11 mouse cellular contexts compared by ENCODE assay signal in the genomic region with DNA sequence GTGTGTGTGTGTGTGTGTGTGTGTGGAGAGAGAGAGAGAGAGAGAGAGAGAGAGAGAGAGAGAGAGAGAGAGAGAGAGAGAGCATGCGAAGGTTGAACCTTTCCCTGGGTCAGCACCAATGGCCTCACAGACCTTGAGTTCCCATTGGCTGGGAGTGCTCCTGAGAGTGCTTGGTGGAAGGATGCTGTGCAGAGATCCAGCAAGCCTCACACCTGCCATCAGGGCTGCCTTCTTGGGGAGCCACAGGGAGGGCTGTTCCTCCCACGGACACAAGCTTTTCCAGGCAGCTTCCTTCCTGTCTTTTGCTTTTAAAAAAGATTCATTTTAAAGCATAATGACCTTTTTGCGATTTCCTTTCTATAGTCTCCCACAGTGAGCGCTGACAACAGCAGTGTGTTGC.
DNase-seq lines count a peak whose midpoint lies in the region; ATAC-seq and TF ChIP-seq lines count a peak whose summit lies in the region.
"Had no signal": no experiment of that assay in that cellular context is flagged by ENCODE, and none has a peak within 500 bp of the region (broad histone marks: within the 10 kb centered on the region; RNA-seq: fewer than 3 reads in every experiment).

No protein-coding gene starts in this region.

- peak; percentile 10 for DNase-seq in kidney, postnatal 10 days
- DNase-seq in kidney, postnatal 36 days = no peak
- peak; percentile 77 for DNase-seq in brain, adult 2 months (ENCODE audit: low read depth, low spot score)
- DNase-seq in thymus, adult 18-20 months = no peak
- DNase-seq: adrenal gland, adult 2 months; kidney, adult 9 months had no signal

- 19% methylated on average over 4 of the region's 4 CpGs for WGBS in forebrain, embryonic 16.5 days
- WGBS in olfactory bulb, adult 2 months = 28% methylated on average over 4 of the region's 4 CpGs
- WGBS in liver, embryonic 12.5 days (ENCODE audit: insufficient replicate concordance) = 30% methylated on average over 4 of the region's 4 CpGs

- no peaks in the 10 kb centered on the region for H3K9me3 ChIP-seq in forebrain, embryonic 16.5 days (ENCODE audit: control insufficient read depth, low read length)
- no peaks in the 10 kb centered on the region for H3K9me3 ChIP-seq in liver, embryonic 12.5 days (replicated peaks)
- H3K9me3 ChIP-seq: embryonic facial prominence, embryonic 13.5 days had no signal

- ATAC-seq in forebrain, embryonic 16.5 days = 0 out of 2 replicates have a peak, but pooled peaks have one; percentile 21
- no peak for ATAC-seq in liver, embryonic 12.5 days

- H3K4me1 ChIP-seq in forebrain, embryonic 16.5 days (replicated peaks; ENCODE audit: control insufficient read depth, insufficient read depth, low read length) = peaks cover 9% of the 10 kb centered on the region
- peaks cover 18% of the 10 kb centered on the region for H3K4me1 ChIP-seq in olfactory bulb, adult 2 months (ENCODE audit: control insufficient read depth, insufficient read depth, low read length)
- no peaks in the 10 kb centered on the region for H3K4me1 ChIP-seq in liver, embryonic 12.5 days

- TF ChIP-seq POLR2A in olfactory bulb, adult 2 months (IDR thresholded peaks at IDR 0.05; ENCODE audit: insufficient read depth, low read depth, low read length) = no peak

- no peaks in the 10 kb centered on the region for H3K27me3 ChIP-seq in forebrain, embryonic 16.5 days (replicated peaks; ENCODE audit: control insufficient read depth, insufficient read depth, low read length)
- no peaks in the 10 kb centered on the region for H3K27me3 ChIP-seq in liver, embryonic 12.5 days (replicated peaks)
- H3K27me3 ChIP-seq: embryonic facial prominence, embryonic 13.5 days had no signal

- H3K4me2 ChIP-seq in forebrain, embryonic 16.5 days (ENCODE audit: low read length) = no peak overlapping the region
- no peak overlapping the region for H3K4me2 ChIP-seq in liver, embryonic 12.5 days
- H3K4me2 ChIP-seq: embryonic facial prominence, embryonic 13.5 days had no signal

- peak overlapping the region; percentile 90 for H3K27ac ChIP-seq in forebrain, embryonic 16.5 days (ENCODE audit: low read length)
- H3K27ac ChIP-seq in olfactory bulb, adult 2 months (ENCODE audit: insufficient read depth, low read depth, low read length) = peak overlapping the region; percentile 16; the same call in 1 of the 2 replicates
- no peak overlapping the region for H3K27ac ChIP-seq in liver, embryonic 12.5 days
- H3K27ac ChIP-seq: embryonic facial prominence, embryonic 13.5 days; heart, adult 2 months had no signal

- H3K36me3 ChIP-seq in forebrain, embryonic 16.5 days (ENCODE audit: control insufficient read depth, insufficient read depth) = no peaks in the 10 kb centered on the region
- no peaks in the 10 kb centered on the region for H3K36me3 ChIP-seq in liver, embryonic 12.5 days
- H3K36me3 ChIP-seq: embryonic facial prominence, embryonic 13.5 days had no signal

- no peak overlapping the region for H3K4me3 ChIP-seq in forebrain, embryonic 16.5 days (replicated peaks; ENCODE audit: low read length)
- H3K4me3 ChIP-seq in olfactory bulb, adult 2 months (ENCODE audit: insufficient read depth, low read depth, low read length) = no peak overlapping the region
- H3K4me3 ChIP-seq in liver, embryonic 12.5 days = no peak overlapping the region
- H3K4me3 ChIP-seq: embryonic facial prominence, embryonic 13.5 days; heart, adult 2 months had no signal

- no peak for TF ChIP-seq CTCF in olfactory bulb, adult 2 months (IDR thresholded peaks at IDR 0.05; ENCODE audit: insufficient read depth, low read depth, low read length)

- H3K9ac ChIP-seq in forebrain, embryonic 16.5 days (replicated peaks; ENCODE audit: low read depth, low read length) = no peak overlapping the region
- H3K9ac ChIP-seq in liver, embryonic 12.5 days = no peak overlapping the region
- H3K9ac ChIP-seq: embryonic facial prominence, embryonic 13.5 days had no signal

Comparison
In these comparisons a context has a peak if more than half of its experiments do, and no peak if none do; other contexts are left out.
1. DNase-seq: peak in kidney, postnatal 10 days (single experiment) and brain, adult 2 months (single experiment); none in kidney, postnatal 36 days (0 of 2) and thymus, adult 18-20 months (0 of 2).